ENCODE assay signal across 8 mouse cellular contexts in genomic region chr4:45972951-45973350, GRCm38 (mm10). TPM values are rescaled to one million over a fixed set of nuclear protein-coding genes. Genes with fewer than 3 reads are reported as not detected.
DNase-seq lines count a peak whose midpoint lies in the region; ATAC-seq lines count a peak whose summit lies in the region.

No protein-coding gene starts in this region.

- H3K4me2 ChIP-seq in kidney, embryonic 15.5 days: peak overlapping the region; percentile 78
- peak overlapping the region; percentile 96 for H3K4me2 ChIP-seq in midbrain, embryonic 11.5 days

- H3K27ac ChIP-seq in kidney, embryonic 15.5 days: no peak overlapping the region
- H3K27ac ChIP-seq in hindbrain, embryonic 10.5 days: no peak overlapping the region
- H3K27ac ChIP-seq in midbrain, embryonic 11.5 days (ENCODE audit: low read depth, low read length): no peak overlapping the region

- peak overlapping the region; percentile 67 for H3K9ac ChIP-seq in kidney, embryonic 15.5 days
- peak overlapping the region; percentile 68 for H3K9ac ChIP-seq in midbrain, embryonic 11.5 days (ENCODE audit: low read length)

- DNase-seq in kidney, adult 18-20 months: no peak
- peak; percentile 5 for DNase-seq in MN1 (ENCODE audit: low spot score)
- no peak for DNase-seq in hindbrain, embryonic 10.5 days (ENCODE audit: low spot score)
- DNase-seq in midbrain, embryonic 11.5 days (ENCODE audit: low spot score, missing footprints): peak; percentile 92
- no peak for DNase-seq in cerebellum, adult 18-20 months
- DNase-seq in left cerebral cortex, postnatal 10 days (ENCODE audit: extremely low spot score in 1 of 2, low spot score in 2 of 2): no peak
- DNase-seq in embryo, embryonic 10.5 days (ENCODE audit: low spot score): no peak

- peak overlapping the region; percentile 76 for H3K4me3 ChIP-seq in kidney, embryonic 15.5 days (replicated peaks)
- H3K4me3 ChIP-seq in hindbrain, embryonic 10.5 days: peak overlapping the region; percentile 86
- H3K4me3 ChIP-seq in midbrain, embryonic 11.5 days (ENCODE audit: low read depth, low read length): peak overlapping the region; percentile 84

- intact Hi-C loops in left cerebral cortex, postnatal 10 days (cut with DNase I): no loop called here

- ATAC-seq in kidney, embryonic 15.5 days (replicated peaks; ENCODE audit: low FRiP score): no peak
- ATAC-seq in midbrain, embryonic 11.5 days (ENCODE audit: low FRiP score): no peak

- H3K4me1 ChIP-seq in kidney, embryonic 15.5 days: peaks cover 24% of the 10 kb centered on the region
- peaks cover 28% of the 10 kb centered on the region for H3K4me1 ChIP-seq in hindbrain, embryonic 10.5 days (replicated peaks)
- H3K4me1 ChIP-seq in midbrain, embryonic 11.5 days (ENCODE audit: control insufficient read depth, insufficient read depth, low read length): peaks cover 18% of the 10 kb centered on the region

- no peaks in the 10 kb centered on the region for H3K9me3 ChIP-seq in kidney, embryonic 15.5 days (replicated peaks)
- no peaks in the 10 kb centered on the region for H3K9me3 ChIP-seq in hindbrain, embryonic 10.5 days
- no peaks in the 10 kb centered on the region for H3K9me3 ChIP-seq in midbrain, embryonic 11.5 days (ENCODE audit: control insufficient read depth, low read length)

- WGBS in kidney, embryonic 15.5 days: 35% methylated on average over 9 of the region's 9 CpGs
- WGBS in hindbrain, embryonic 10.5 days: 29% methylated on average over 9 of the region's 9 CpGs
- WGBS in midbrain, embryonic 11.5 days: 20% methylated on average over 9 of the region's 9 CpGs

- no peaks in the 10 kb centered on the region for H3K36me3 ChIP-seq in kidney, embryonic 15.5 days
- H3K36me3 ChIP-seq in hindbrain, embryonic 10.5 days: no peaks in the 10 kb centered on the region
- H3K36me3 ChIP-seq in midbrain, embryonic 11.5 days (ENCODE audit: control insufficient read depth, insufficient read depth, low read length): no peaks in the 10 kb centered on the region

- H3K27me3 ChIP-seq in kidney, embryonic 15.5 days: peaks cover 27% of the 10 kb centered on the region; the same call in 1 of the 2 replicates
- H3K27me3 ChIP-seq in hindbrain, embryonic 10.5 days (ENCODE audit: insufficient read depth, poor library complexity, severe bottlenecking): peaks cover 27% of the 10 kb centered on the region
- peaks cover 5% of the 10 kb centered on the region for H3K27me3 ChIP-seq in midbrain, embryonic 11.5 days (ENCODE audit: control insufficient read depth, insufficient read depth, low read length)

RNA-seq across cellular contexts. Expression of gene Tdrd7, which starts 7.8 kb away (rescaled TPM):
- 17.7 and 19.3 TPM in 2 replicates for polyA plus RNA-seq in kidney, embryonic 15.5 days (2015; fragmentation: Nextera tagmentation; extraction: Ambion mirVana)
- 8.9 and 9.8 TPM in 2 replicates for polyA plus RNA-seq in hindbrain, embryonic 10.5 days (2016; fragmentation: Nextera tagmentation; extraction: Ambion mirVana)
- polyA plus RNA-seq in midbrain, embryonic 11.5 days (2014; fragmentation: Nextera tagmentation; extraction: Ambion mirVana): 10.9 and 11.8 TPM in 2 replicates
- total RNA-seq in left cerebral cortex, postnatal 10 days (2021): 10 to 100 TPM; 23.4 to 25.7 TPM

Comparison
In these comparisons a context has a peak if more than half of its experiments do, and no peak if none do; other contexts are left out.
1. DNase-seq: peak in MN1 (single experiment) and midbrain, embryonic 11.5 days (single experiment); none in kidney, adult 18-20 months (single experiment), hindbrain, embryonic 10.5 days (single experiment), cerebellum, adult 18-20 months (0 of 2), left cerebral cortex, postnatal 10 days (0 of 2) and embryo, embryonic 10.5 days (single experiment).
2. Peak in every context shown above with its lines, with median percentiles within 50 percentile points of each other: H3K4me3 ChIP-seq.